Mouse (Mus musculus) heart, postnatal 36 days (tissue): ENCODE measurements around the gene Mlxipl. TPM values are rescaled to one million over a fixed set of nuclear protein-coding genes. Genes with fewer than 3 reads are reported as not detected.

Experiments
- DNase-seq, 2 experiments: peaks; one replicate each; pipeline ENCODE4 v3.0.0; 2021 to 2022
- intact Hi-C: fragments of 180-260 bp; cut with DNase I; formaldehyde crosslinking; loops from one replicate; pipeline ENCODE4 v1.15.1; 2025
- total RNA-seq, 2 experiments: library from RNA; stranded (reverse); gene quantifications; 2 replicates each; pipeline ENCODE4 v1.2.3; 2021

Mlxipl gene
- total RNA-seq, 2 experiments from 2014 or later, result 23.5 to 31.7 TPM

DNA sequence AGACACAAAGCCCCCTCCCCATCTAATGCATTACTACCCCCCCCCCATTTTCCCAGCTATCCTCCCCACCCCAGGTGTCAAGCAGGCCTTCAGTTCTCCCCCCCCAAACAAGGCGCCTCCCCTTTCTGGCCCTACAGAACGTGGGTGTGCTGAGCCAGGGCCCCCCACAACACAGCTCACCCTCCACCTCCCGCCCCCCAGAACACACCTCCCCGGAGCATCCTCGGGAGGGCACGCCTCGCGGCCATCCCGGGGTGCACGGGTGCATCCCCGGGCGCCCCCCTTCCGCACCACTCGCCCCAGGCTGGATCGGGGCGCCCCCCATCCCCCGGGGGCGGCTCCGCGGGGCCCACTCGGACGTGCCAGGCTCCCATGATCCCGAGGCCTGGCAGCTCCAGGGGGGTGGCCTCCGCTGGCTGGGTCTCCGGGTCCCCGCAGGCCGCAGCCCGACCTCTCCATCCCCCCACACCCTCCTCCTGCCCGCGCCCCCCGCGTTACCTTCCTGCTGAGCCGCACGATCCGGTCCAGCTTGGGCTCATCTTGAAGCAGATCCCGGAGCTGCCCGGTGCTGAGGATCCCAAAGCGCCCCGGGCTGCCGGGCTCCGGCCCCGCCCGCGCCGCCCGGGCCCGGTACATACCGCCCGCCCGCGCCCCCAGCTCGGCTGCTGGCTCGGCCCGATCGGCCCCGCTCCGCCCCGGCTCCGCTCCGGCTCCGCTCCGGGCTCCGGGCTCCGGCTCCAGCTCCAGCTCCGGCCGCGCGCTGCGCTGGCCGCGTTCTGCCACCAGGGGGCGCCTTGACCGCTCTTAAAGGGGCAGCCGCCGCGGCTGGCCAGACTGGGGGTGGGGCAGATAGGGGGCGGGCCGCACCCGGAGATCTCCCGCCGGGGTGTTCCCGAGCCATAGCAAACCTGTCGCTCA is 11.9 kb upstream of the Mlxipl start, which contains the start of gene Vps37d:
Vps37d (minus strand) TSS at position 703 of the 918 bp plus-strand sequence.
- intact Hi-C loops, result loop anchor here (2.0 kb wide), 1 partner anchor 67 kb away; no protein-coding TSS in a partner anchor
- DNase-seq, result peak; percentile 97 to 98

DNA sequence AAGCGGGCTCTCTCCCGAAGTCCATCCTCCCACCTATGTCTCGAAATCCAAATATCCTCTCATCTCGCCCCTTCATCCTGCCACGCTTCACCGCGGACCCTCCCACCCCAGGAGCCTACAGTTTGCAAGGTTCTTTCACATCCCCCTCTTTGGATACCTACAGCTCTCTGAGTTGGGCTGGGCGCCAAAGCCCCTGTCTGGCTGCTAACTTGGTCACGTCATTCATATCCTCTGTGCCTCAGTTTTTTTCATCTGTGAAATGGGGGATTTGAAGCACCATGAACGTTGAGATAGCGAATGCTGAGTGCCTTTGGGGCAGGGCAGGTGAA is 11.2 kb upstream of the Mlxipl start:
- no peak for DNase-seq
- intact Hi-C loops, result loop anchor here (2.0 kb wide), 1 partner anchor 68 kb away; no protein-coding TSS in a partner anchor

DNA sequence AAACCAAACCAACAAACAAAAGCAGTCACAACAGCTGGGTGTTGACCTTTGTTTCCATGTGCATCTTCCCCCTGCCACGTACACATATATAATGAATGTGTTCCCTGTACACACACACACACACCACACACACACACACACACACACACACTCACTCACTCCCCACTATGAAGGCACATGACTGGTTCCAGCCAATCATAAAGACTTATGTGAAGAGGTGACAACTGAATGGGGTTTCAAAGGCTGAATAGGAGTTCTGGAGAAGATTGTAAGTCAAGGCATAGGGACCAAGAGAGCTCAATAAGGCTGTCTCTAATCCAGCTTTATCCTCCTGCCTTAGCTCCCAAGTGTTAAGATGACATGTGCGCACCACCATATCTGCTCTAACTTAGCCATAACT is 10.1 kb upstream of the Mlxipl start:
- intact Hi-C loops, result loop anchor here (2.0 kb wide), 1 partner anchor 69 kb away; no protein-coding TSS in a partner anchor
- no peak for DNase-seq

GRCm38 (mm10) chr5:135080539-135080938 is 9.2 kb upstream of the Mlxipl start:
- intact Hi-C loops, result no loop called here
- no peak for DNase-seq

- no peak for DNase-seq
- intact Hi-C loops, result no loop called here
These were observed 2.8 kb upstream of the Mlxipl start for GRCm38 (mm10) chr5:135086871-135087270.

- intact Hi-C loops, result loop anchor here (5.0 kb wide), 1 partner anchor 84 kb away; no protein-coding TSS in a partner anchor
- no peak for DNase-seq
These were observed 11.3 kb downstream of the Mlxipl start for GRCm38 (mm10) chr5:135100981-135101380.

DNA sequence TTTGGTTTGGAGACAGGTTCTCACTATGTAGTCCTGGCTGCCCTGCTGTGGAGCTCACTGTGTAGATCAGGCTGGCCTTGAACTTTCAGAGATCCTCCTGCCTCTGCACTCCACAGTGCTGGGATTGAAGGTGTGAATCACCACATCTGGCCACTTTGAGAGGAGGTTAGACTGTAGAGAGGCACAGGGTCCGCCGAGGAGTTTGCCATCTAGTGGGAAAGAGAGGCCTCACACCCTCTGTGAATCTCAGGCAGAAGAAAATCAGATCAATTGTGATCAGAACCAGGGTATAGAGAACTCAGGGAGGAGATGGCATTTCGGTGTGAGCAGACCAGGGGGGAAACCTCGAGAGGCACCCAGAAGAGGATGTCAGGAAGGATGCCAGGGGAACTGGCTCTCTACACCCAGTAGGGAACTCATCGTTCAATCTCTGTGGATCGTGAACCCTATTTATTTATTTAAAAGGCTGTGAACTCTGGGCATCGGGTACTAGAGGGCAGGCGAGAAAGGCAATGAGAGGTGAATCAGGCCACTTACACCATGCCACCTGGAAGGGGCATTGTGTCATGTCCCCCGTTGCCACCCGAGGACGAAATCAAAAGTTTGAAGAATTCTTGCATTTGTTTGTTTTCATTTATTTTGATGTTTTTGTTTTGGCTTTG is 14.4 kb downstream of the Mlxipl start:
- intact Hi-C loops, result loop anchor here (5.0 kb wide), 1 partner anchor 87 kb away; no protein-coding TSS in a partner anchor
- DNase-seq, result no peak

- intact Hi-C loops, result no loop called here
- DNase-seq, result peak; percentile 76 to 77
These were observed 17.1 kb downstream of the Mlxipl start for GRCm38 (mm10) chr5:135106758-135107256.

GRCm38 (mm10) chr5:135107521-135108501 is 18.1 kb downstream of the Mlxipl start:
- peak; percentile 67 to 79 for DNase-seq
- intact Hi-C loops, result no loop called here

GRCm38 (mm10) chr5:135109017-135109416 is 19.3 kb downstream of the Mlxipl start:
- no peak for DNase-seq
- intact Hi-C loops, result no loop called here

DNA sequence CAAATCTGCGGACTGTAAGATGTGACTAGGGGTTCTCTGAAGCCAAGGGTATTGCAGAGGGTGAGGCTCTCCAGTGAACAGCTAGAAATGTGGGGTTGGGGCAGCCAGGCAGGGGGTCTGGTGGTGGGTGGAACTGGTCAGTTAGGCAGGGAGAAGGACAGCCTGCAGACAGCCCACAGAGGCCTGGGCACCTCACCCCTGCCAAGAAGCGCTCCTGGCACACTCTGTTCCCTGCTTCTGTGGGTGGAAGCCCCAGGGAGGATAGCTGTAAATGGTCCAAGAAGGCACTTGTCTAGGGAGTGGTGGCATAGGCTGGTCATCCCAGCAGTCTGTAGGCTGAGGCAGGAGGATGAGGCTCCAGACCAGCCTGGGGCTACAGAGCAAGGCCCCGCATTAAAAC is 19.7 kb downstream of the Mlxipl start:
- DNase-seq, result no peak

GRCm38 (mm10) chr5:135109976-135110375 is 20.3 kb downstream of the Mlxipl start:
- intact Hi-C loops, result no loop called here
- DNase-seq, result no peak

More for the DNA sequence above, 19.7 kb downstream of the Mlxipl start:
- intact Hi-C loops, result no loop called here

- intact Hi-C loops, result no loop called here
- no peak for DNase-seq
These were observed 24.1 kb downstream of the Mlxipl start for GRCm38 (mm10) chr5:135113782-135114181.

DNA sequence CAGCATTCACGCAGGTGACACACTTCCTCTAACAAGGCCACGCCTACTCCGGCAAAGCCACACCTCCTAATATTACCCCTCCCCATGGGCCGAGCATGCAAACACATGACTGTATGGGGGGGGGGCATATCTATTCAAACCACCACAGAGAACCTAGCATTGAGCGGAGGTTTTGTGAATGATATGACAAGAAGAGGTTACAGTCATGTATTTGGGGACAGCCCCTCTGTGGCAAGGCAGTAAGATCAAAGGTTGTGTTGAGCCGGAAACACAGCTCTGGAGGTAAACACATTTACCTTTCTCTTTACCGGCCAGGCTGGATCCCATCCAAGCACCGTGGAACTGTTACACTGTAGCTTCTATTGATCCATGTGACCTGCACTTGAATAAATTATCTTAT is 25.6 kb downstream of the Mlxipl start:
- no peak for DNase-seq
- intact Hi-C loops, result no loop called here

GRCm38 (mm10) chr5:135118589-135119081 is 28.9 kb downstream of the Mlxipl start:
- peak; percentile 68 to 74 for DNase-seq
- intact Hi-C loops, result loop anchor here (1.0 to 2.0 kb wide), 3 partner anchors 48 to 168 kb away; no protein-coding TSS in a partner anchor

GRCm38 (mm10) chr5:135120753-135121152 is 31.1 kb downstream of the Mlxipl start:
- DNase-seq, result no peak
- intact Hi-C loops, result no loop called here

GRCm38 (mm10) chr5:135126121-135126520 is 36.4 kb downstream of the Mlxipl start:
- intact Hi-C loops, result no loop called here
- no peak for DNase-seq

GRCm38 (mm10) chr5:135127669-135128068 is 38.0 kb downstream of the Mlxipl start:
- no peak for DNase-seq
- intact Hi-C loops, result no loop called here

DNA sequence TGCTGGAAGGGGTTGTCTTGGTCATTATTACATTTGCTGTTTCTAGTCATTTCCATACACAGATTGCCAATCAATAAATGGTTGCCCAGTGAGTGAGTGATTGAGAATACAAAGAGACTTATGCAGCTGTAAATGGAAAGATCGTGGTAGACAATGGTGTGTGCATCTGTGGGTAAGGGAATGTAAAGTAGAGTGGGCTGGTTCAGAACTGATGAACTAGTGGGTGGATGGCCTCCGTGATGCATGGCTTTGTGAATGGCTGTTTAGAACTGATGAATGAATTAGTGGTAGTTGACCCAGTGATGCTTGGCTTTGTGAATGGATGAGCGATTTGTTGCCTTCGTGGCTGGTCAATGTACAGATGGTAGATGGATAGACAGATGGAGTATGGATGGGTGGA is 40.1 kb downstream of the Mlxipl start:
- intact Hi-C loops, result no loop called here
- no peak for DNase-seq
